Mouse (Mus musculus) Patski (cell line): ENCODE measurements around the gene Pik3c2a. TPM values are rescaled to one million over a fixed set of nuclear protein-coding genes. Genes with fewer than 3 reads are reported as not detected.

Experiments
- ATAC-seq: fragments of 100-300 bp; one replicate; pipeline ENCODE4 v1.8.0; 2021
- CTCF ChIA-PET: fragments of 350-600 bp; sonication (Branson Sonifier 250); formaldehyde crosslinking; loops from one replicate; lab custom pipeline; 2022; ENCODE audit warnings: inconsistent platforms; lab: Charles Lee
- POLR2A ChIA-PET: fragments of 350-600 bp; sonication (Branson Sonifier 250); formaldehyde crosslinking; loops from one replicate; lab custom pipeline; 2022; ENCODE audit warnings: antibody characterized with exemption, inconsistent platforms; lab: Charles Lee
- DNase-seq: peaks from one replicate; pipeline ENCODE4 v3.0.0-alpha.2; 2011; ENCODE audit warnings: low read depth, low spot score
- H3K27me3 ChIP-seq: fragments of 371-371 bp; one replicate; pipeline ENCODE4 v1.5.1; 2021
- CTCF ChIP-seq: fragments of 100-300 bp; IDR thresholded peaks from one replicate; pipeline ENCODE4 v1.5.1; 2021
- in situ Hi-C: fragments of 300-500 bp; cut with MboI; formaldehyde crosslinking; loops from 3 replicates; pipeline ENCODE4 v1.11.1; 2018; ENCODE audit warnings: low pct_unique_long_range_greater_than_20kb, mixed read lengths
- polyA plus RNA-seq: library from polyadenylated mRNA; unstranded; gene quantifications from one replicate; pipeline ENCODE4 v1.2.3, GENCODE M21; 2021

The Pik3c2a gene
- polyA plus RNA-seq, result 21.2 TPM

GRCm38 (mm10) chr7:116443004-116443696, at the start of gene Pik3c2a:
Gene Pik3c2a (minus strand): TSS chr7:116443449.
- TF ChIP-seq CTCF, result no peak
- ChIA-PET POLR2A (interaction anchor here (0.6 to 1.4 kb wide), 3 partner anchors 56 to 70 kb away, joined by 3 read pairs; partner anchors contain the start of gene Nucb2), CTCF (interaction anchor here (1.2 to 2.6 kb wide), 3 partner anchors 14 to 93 kb away, joined by 3 to 7 read pairs (median 4); no protein-coding TSS in a partner anchor)
- DNase-seq, result peak; percentile 64
- no peaks in the 10 kb centered on the region for H3K27me3 ChIP-seq
- peak; percentile 82 for ATAC-seq
- in situ Hi-C loops, result no loop called here

GRCm38 (mm10) chr7:116491113-116491512, 47.9 kb upstream of the Pik3c2a start:
- H3K27me3 ChIP-seq, result no peaks in the 10 kb centered on the region
- DNase-seq (no peak), ATAC-seq (no peak)
- ChIA-PET POLR2A (no interaction called here), CTCF (interaction anchor here (1.7 kb wide), 1 partner anchor 30 kb away, joined by 7 read pairs; no protein-coding TSS in a partner anchor)
- no peak for TF ChIP-seq CTCF
- in situ Hi-C loops, result no loop called here

- ChIA-PET POLR2A (no interaction called here), CTCF (no interaction called here)
- DNase-seq (no peak), ATAC-seq (no peak)
- in situ Hi-C loops, result no loop called here
- no peaks in the 10 kb centered on the region for H3K27me3 ChIP-seq
- no peak for TF ChIP-seq CTCF
These were observed 41.9 kb upstream of the Pik3c2a start for GRCm38 (mm10) chr7:116485062-116485601.

DNA sequence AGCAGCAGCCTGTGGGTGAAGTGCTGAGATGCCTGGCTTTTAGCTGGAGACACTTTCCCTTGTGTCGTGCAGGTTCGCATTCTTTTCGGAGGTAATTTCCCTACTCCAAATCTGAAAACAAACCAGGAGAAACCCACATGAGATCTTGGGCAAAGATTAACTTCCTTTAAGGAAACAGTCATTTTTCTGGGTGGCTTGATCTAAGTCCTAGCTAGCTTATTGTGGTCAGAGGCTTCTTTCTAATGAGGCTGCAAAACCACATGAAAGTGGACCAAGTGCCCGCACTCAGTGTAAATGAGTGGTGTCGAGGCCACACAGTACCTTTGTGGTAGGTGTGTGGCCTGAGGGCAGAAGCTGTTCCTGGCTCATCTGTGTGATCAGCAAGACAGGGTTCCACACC, 41.0 kb upstream of the Pik3c2a start:
- in situ Hi-C loops, result no loop called here
- ChIA-PET POLR2A (no interaction called here), CTCF (no interaction called here)
- peak; percentile 64 for DNase-seq
- no peak for TF ChIP-seq CTCF
- no peaks in the 10 kb centered on the region for H3K27me3 ChIP-seq
- ATAC-seq, result peak; percentile 85

DNA sequence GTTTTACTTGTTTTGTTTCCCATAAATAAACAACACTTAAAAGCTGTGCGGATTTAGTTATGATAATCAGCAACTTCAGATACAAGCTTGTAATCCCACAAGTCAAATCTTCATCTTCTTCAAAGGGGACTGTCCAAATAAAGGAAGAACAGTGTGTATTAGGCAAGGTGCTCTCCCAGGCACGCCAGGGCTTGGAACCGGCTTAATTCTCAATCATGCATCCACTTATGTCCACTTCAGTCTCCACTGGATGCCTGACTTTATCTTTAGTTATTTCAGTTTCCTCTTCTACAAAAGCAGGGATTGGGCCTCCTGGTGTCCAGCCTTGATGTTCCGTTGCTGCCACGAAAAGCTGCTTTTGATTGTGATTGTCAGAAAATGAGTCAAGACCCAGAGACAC, 40.5 kb upstream of the Pik3c2a start:
- in situ Hi-C loops, result no loop called here
- ChIA-PET POLR2A (no interaction called here), CTCF (no interaction called here)
- ATAC-seq, result no peak
- TF ChIP-seq CTCF, result no peak
- H3K27me3 ChIP-seq, result no peaks in the 10 kb centered on the region
- DNase-seq, result no peak

GRCm38 (mm10) chr7:116483106-116483505, 39.9 kb upstream of the Pik3c2a start:
- no peak for TF ChIP-seq CTCF
- ChIA-PET CTCF (no interaction called here), POLR2A (no interaction called here)
- ATAC-seq, result no peak
- in situ Hi-C loops, result no loop called here
- no peak for DNase-seq
- no peaks in the 10 kb centered on the region for H3K27me3 ChIP-seq

DNA sequence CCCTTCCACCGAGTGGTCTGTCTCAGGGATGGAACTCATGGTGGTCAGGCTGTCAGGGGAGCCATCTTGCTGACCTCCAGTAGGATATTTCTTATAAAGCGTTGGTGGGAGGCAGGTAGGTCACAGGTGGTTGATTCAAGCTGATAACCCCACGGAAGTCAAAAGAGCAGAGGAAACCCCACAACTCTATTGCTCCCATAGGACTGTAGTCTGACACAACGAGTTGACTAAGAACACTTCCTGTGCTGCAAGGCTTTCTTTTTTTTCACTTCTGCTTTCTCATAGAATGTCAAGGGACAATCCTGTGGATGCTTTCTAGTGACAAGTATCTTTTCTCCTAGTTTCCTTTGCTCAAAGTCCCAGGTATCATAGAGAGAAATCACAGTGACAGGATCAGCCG, 33.0 kb upstream of the Pik3c2a start:
- no peaks in the 10 kb centered on the region for H3K27me3 ChIP-seq
- CTCF ChIA-PET, result no interaction called here
- in situ Hi-C loops, result no loop called here
- POLR2A ChIA-PET, result no interaction called here
- TF ChIP-seq CTCF, result no peak
- DNase-seq (no peak), ATAC-seq (no peak)

GRCm38 (mm10) chr7:116475836-116476235, 32.6 kb upstream of the Pik3c2a start:
- POLR2A ChIA-PET, result no interaction called here
- in situ Hi-C loops, result no loop called here
- DNase-seq (no peak), ATAC-seq (no peak)
- H3K27me3 ChIP-seq, result no peaks in the 10 kb centered on the region
- TF ChIP-seq CTCF, result no peak
- CTCF ChIA-PET, result no interaction called here

- ATAC-seq (peak; percentile 67), DNase-seq (peak; percentile 43)
- TF ChIP-seq CTCF, result no peak
- H3K27me3 ChIP-seq, result no peaks in the 10 kb centered on the region
- ChIA-PET CTCF (no interaction called here), POLR2A (interaction anchor here (0.6 kb wide), 1 partner anchor 17 kb away, joined by 3 read pairs; no protein-coding TSS in a partner anchor)
- in situ Hi-C loops, result no loop called here
These were observed 18.9 kb upstream of the Pik3c2a start for GRCm38 (mm10) chr7:116462114-116462513.

- no peak for ATAC-seq
- peak; percentile 56 for TF ChIP-seq CTCF
- ChIA-PET POLR2A (no interaction called here), CTCF (interaction anchor here (0.6 to 1.2 kb wide), 2 partner anchors 19 to 150 kb away, joined by 3 read pairs; no protein-coding TSS in a partner anchor)
- in situ Hi-C loops, result loop anchor here (5.0 to 10.0 kb wide), 2 partner anchors 53 to 146 kb away; no protein-coding TSS in a partner anchor
- no peaks in the 10 kb centered on the region for H3K27me3 ChIP-seq
- DNase-seq, result no peak
These were observed 15.8 kb upstream of the Pik3c2a start for GRCm38 (mm10) chr7:116458985-116459441.

GRCm38 (mm10) chr7:116457391-116457790, 14.1 kb upstream of the Pik3c2a start:
- ChIA-PET CTCF (interaction anchor here (1.6 kb wide), 2 partner anchors 11 to 13 kb away, joined by 4 to 6 read pairs; partner anchors contain the start of gene Pik3c2a), POLR2A (no interaction called here)
- TF ChIP-seq CTCF, result no peak
- ATAC-seq (peak; percentile 27), DNase-seq (no peak)
- in situ Hi-C loops, result loop anchor here (5.0 to 10.0 kb wide), 2 partner anchors 55 to 147 kb away; no protein-coding TSS in a partner anchor
- H3K27me3 ChIP-seq, result no peaks in the 10 kb centered on the region
